Mouse (Mus musculus) hindbrain, embryonic 12.5 days (tissue): ENCODE measurements around the gene Ubp1. TPM values are rescaled to one million over a fixed set of nuclear protein-coding genes. Genes with fewer than 3 reads are reported as not detected.

Source experiments
- ATAC-seq: fragments of 200-750 bp; cut with Nextera tagmentation; 2 replicates; pipeline ENCODE4 v1.8.0; 2017; ENCODE audit warnings: moderate TSS enrichment; ENCODE audit not compliant: low FRiP score
- H3K27ac ChIP-seq: fragments of 300-500 bp; sonication (generic); 2 replicates; pipeline ENCODE4 v1.5.1; 2016; ENCODE audit warnings: mild to moderate bottlenecking
- H3K27me3 ChIP-seq: fragments of 300-500 bp; sonication (generic); 2 replicates; pipeline ENCODE4 v1.6.1; 2016; ENCODE audit warnings: mild to moderate bottlenecking
- H3K36me3 ChIP-seq: fragments of 300-500 bp; sonication (generic); 2 replicates; pipeline ENCODE4 v1.6.1; 2016; ENCODE audit warnings: mild to moderate bottlenecking
- H3K4me1 ChIP-seq: fragments of 300-500 bp; sonication (generic); 2 replicates; pipeline ENCODE4 v1.6.1; 2016
- H3K4me2 ChIP-seq: fragments of 300-500 bp; sonication (generic); replicated peaks from 2 replicates; pipeline ENCODE4 v1.6.1; 2016; ENCODE audit warnings: mild to moderate bottlenecking
- H3K4me3 ChIP-seq: fragments of 300-500 bp; sonication (generic); 2 replicates; pipeline ENCODE4 v1.5.1; 2016; ENCODE audit warnings: mild to moderate bottlenecking
- H3K9ac ChIP-seq: fragments of 300-500 bp; sonication (generic); 2 replicates; pipeline ENCODE4 v1.6.1; 2016; ENCODE audit warnings: mild to moderate bottlenecking, moderate library complexity
- H3K9me3 ChIP-seq: fragments of 300-500 bp; sonication (generic); replicated peaks from 2 replicates; pipeline ENCODE4 v1.6.1; 2016; ENCODE audit warnings: mild to moderate bottlenecking
- WGBS: fragments of 180-500 bp; shearing (Covaris S2); methylation state at CpG from one replicate; pipeline ENCODE4 v1.1.7; 2016; 5-methylcytosine and 5-hydroxymethylcytosine counted together
- polyA plus RNA-seq: library from polyadenylated mRNA; unstranded; fragments of >200 nt; fragmentation: Nextera tagmentation; extraction: Ambion mirVana; gene quantifications from 2 replicates; pipeline ENCODE4 v1.2.1, GENCODE M21; 2016

The Ubp1 gene
- polyA plus RNA-seq, 1 experiment from 2014 or later, result 47.9 TPM

- 64% methylated on average over 4 of the region's 4 CpGs for WGBS
- Histone ChIP-seq H3K4me3 (no peak overlapping the region), H3K27ac (no peak overlapping the region), H3K4me2 (no peak overlapping the region), H3K9me3 (no peaks in the 10 kb centered on the region), H3K27me3 (no peaks in the 10 kb centered on the region), H3K4me1 (no peaks in the 10 kb centered on the region), H3K36me3 (peaks cover 82% of the 10 kb centered on the region), H3K9ac (no peak overlapping the region)
- ATAC-seq, result no peak
Observed at GRCm38 (mm10) chr9:113973857-113974256, 43.1 kb downstream of the Ubp1 start.

DNA sequence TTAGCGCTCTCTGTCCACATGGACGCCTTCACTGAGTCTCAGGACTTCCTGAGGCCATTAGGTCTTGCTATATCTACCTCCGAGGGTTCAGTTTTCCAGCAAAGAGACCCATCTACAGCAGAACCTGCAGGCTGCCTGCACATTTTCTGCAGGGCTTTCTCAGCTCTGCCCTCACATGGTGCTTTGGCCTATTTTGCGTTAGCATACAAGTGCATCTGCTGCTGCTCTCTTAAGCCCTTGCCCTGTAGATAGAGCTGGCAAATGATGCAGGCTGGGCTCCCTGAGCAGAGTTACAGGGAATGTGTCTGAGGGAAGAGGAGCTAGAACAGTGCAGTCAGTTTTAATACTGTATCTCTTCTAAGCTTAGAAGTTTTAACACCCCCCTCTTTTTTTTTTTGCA lies 44.2 kb downstream of the Ubp1 start:
- ATAC-seq, result no peak
- H3K4me3 ChIP-seq, result no peak overlapping the region
- no peaks in the 10 kb centered on the region for H3K4me1 ChIP-seq
- H3K27me3 ChIP-seq, result no peaks in the 10 kb centered on the region
- 90% methylated on average over 4 of the region's 4 CpGs for WGBS
- H3K9me3 ChIP-seq, result no peaks in the 10 kb centered on the region
- no peak overlapping the region for H3K4me2 ChIP-seq
- H3K9ac ChIP-seq, result no peak overlapping the region
- no peak overlapping the region for H3K27ac ChIP-seq
- peaks cover 82% of the 10 kb centered on the region for H3K36me3 ChIP-seq

DNA sequence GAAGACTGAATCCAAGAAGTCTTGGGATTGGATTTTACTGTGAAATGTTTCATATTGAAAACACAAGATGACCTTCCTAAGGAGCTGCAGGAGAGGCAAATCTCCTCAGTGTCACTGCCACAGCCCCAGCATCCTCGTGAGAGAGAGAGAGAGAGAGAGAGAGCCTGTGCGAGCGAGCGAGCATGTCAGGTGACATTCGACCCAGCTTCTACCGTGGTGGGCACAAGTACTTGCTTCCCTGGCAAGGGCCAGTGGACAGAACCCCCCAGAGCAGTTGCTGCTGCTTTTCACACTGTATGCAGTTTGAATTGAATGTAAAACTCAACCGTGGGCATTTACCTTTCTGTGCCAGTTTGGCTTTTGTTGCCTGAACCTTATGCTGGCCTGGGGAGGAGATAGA lies 44.7 kb downstream of the Ubp1 start:
- peaks cover 78% of the 10 kb centered on the region for H3K36me3 ChIP-seq
- H3K4me2 ChIP-seq, result no peak overlapping the region
- H3K27me3 ChIP-seq, result no peaks in the 10 kb centered on the region
- H3K4me3 ChIP-seq, result no peak overlapping the region
- no peaks in the 10 kb centered on the region for H3K9me3 ChIP-seq
- ATAC-seq, result no peak
- no peaks in the 10 kb centered on the region for H3K4me1 ChIP-seq
- no peak overlapping the region for H3K9ac ChIP-seq
- WGBS, result 88% methylated on average over 7 of the region's 7 CpGs
- no peak overlapping the region for H3K27ac ChIP-seq

DNA sequence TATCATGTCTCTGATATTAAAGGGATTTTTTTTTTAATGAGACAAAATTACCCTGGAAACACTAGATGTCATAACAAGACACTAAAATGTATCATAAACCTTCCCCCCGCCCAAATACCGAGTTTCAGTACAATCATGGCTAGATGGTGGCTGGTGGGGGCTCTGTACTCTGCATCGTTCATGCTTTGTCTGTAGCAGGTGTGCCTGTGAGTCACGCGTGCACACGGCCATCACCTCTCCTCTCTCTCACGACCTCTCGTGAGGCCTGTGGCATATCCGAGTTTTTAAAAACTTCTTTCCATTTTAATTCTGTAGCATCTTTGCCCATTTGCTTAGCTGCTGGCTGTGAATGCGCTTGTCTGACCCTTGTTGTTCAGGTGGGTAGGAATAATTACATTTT lies 45.5 kb downstream of the Ubp1 start:
- Histone ChIP-seq H3K27me3 (no peaks in the 10 kb centered on the region), H3K27ac (no peak overlapping the region), H3K4me3 (no peak overlapping the region), H3K9ac (no peak overlapping the region), H3K9me3 (no peaks in the 10 kb centered on the region), H3K36me3 (peaks cover 72% of the 10 kb centered on the region), H3K4me2 (no peak overlapping the region), H3K4me1 (peaks cover 5% of the 10 kb centered on the region; the same call in 1 of the 2 replicates)
- 96% methylated on average over 10 of the region's 10 CpGs for whole genome bisulfite sequencing
- ATAC-seq, result no peak

DNA sequence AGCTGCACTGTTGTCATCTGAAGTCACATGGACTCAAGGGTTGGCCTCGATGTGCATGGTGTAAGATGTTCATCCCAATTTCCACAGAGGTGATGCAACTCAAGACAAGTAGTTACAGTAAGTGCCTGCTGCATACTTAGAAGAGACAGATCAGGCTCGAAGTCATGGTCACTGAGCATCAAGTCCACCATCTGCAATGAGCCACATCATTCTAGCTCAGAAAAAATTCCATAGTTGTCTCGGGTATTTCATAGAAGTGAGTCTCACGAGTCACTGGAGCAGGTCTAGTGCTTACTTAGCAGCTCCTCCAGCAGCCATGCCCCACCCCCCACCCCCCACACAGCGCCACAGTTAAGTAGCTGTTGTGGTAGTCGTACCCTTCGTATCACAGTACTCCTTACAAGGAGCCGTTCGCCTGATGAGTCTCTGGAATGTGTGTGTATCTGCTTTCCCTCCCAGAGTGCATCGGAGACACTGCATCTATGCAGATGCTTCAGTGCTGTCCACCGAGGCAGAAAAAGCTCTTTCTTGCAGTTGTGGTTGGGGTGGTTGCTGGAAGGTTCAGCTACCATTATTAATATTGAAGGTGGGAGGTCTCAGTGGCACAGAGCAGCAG lies 46.6 kb downstream of the Ubp1 start:
- Histone ChIP-seq H3K9me3 (no peaks in the 10 kb centered on the region), H3K4me1 (peaks cover 10% of the 10 kb centered on the region), H3K9ac (no peak overlapping the region), H3K27ac (no peak overlapping the region), H3K27me3 (no peaks in the 10 kb centered on the region), H3K4me2 (no peak overlapping the region), H3K4me3 (no peak overlapping the region), H3K36me3 (peaks cover 70% of the 10 kb centered on the region)
- 88% methylated on average over 11 of the region's 11 CpGs for WGBS
- ATAC-seq, result no peak

GRCm38 (mm10) chr9:113978656-113979055 lies 47.9 kb downstream of the Ubp1 start:
- Histone ChIP-seq H3K9ac (no peak overlapping the region), H3K36me3 (peaks cover 63% of the 10 kb centered on the region), H3K4me2 (no peak overlapping the region), H3K4me1 (peaks cover 10% of the 10 kb centered on the region), H3K9me3 (no peaks in the 10 kb centered on the region), H3K27ac (no peak overlapping the region), H3K4me3 (no peak overlapping the region), H3K27me3 (no peaks in the 10 kb centered on the region)
- ATAC-seq, result no peak
- WGBS, result 84% methylated on average over 7 of the region's 7 CpGs

- Histone ChIP-seq H3K9ac (no peak overlapping the region), H3K36me3 (peaks cover 56% of the 10 kb centered on the region), H3K4me1 (peaks cover 10% of the 10 kb centered on the region), H3K9me3 (no peaks in the 10 kb centered on the region), H3K4me2 (no peak overlapping the region), H3K27ac (no peak overlapping the region; the same call in 1 of the 2 replicates), H3K27me3 (no peaks in the 10 kb centered on the region), H3K4me3 (no peak overlapping the region)
- 92% methylated on average over 13 of the region's 13 CpGs for whole genome bisulfite sequencing
- no peak for ATAC-seq
Observed at GRCm38 (mm10) chr9:113979356-113979755, 48.6 kb downstream of the Ubp1 start.

DNA sequence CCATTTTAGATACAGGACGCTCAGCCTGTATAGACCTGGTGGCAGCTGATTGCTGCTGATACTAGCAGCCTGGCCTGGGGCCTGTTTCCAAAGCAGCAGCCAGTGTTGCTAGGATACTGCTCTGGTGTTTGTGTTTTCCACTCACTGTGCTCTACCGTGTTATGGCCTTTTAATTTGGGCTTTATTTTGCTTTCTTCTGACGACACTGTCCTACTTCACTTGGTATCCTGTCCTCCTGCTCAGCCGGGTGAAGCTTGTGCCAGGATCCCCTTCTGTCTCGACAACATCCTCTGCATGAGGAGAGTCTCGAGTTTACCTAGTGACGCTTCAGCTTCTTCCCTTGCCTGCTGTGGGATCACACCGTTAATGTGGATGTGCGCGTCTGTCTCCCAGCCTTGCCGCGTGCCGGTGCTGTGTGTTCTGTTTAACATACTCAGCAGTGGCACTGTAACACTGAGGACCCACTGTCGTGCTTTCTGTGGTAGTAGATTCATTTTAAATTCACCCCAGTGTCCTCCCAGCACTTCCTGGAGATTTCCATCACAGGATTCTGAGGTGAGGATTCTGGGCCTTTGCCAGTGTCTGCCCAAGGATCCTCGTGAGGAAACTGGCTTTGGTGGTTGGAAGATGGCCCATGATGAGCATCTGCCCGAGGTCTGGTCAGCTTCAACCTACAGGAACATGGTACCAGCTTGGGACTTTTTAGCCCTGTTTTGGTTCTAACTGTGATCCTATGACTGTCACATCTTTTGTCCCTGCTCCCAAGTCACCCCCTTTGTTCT lies 50.6 kb downstream of the Ubp1 start:
- WGBS, result 62% methylated on average over 16 of the region's 16 CpGs
- Histone ChIP-seq H3K27me3 (no peaks in the 10 kb centered on the region), H3K9me3 (no peaks in the 10 kb centered on the region), H3K4me1 (peaks cover 10% of the 10 kb centered on the region), H3K4me3 (no peak overlapping the region), H3K27ac (no peak overlapping the region), H3K4me2 (no peak overlapping the region), H3K9ac (no peak overlapping the region), H3K36me3 (peaks cover 45% of the 10 kb centered on the region)
- peak; percentile 63 for ATAC-seq

GRCm38 (mm10) chr9:113982451-113982850 lies 51.7 kb downstream of the Ubp1 start:
- no peak overlapping the region for H3K4me3 ChIP-seq
- 93% methylated on average over 2 of the region's 2 CpGs for WGBS
- no peaks in the 10 kb centered on the region for H3K27me3 ChIP-seq
- ATAC-seq, result no peak
- H3K9me3 ChIP-seq, result no peaks in the 10 kb centered on the region
- peaks cover 34% of the 10 kb centered on the region for H3K36me3 ChIP-seq
- peaks cover 10% of the 10 kb centered on the region for H3K4me1 ChIP-seq
- H3K27ac ChIP-seq, result no peak overlapping the region
- no peak overlapping the region for H3K4me2 ChIP-seq
- no peak overlapping the region for H3K9ac ChIP-seq

DNA sequence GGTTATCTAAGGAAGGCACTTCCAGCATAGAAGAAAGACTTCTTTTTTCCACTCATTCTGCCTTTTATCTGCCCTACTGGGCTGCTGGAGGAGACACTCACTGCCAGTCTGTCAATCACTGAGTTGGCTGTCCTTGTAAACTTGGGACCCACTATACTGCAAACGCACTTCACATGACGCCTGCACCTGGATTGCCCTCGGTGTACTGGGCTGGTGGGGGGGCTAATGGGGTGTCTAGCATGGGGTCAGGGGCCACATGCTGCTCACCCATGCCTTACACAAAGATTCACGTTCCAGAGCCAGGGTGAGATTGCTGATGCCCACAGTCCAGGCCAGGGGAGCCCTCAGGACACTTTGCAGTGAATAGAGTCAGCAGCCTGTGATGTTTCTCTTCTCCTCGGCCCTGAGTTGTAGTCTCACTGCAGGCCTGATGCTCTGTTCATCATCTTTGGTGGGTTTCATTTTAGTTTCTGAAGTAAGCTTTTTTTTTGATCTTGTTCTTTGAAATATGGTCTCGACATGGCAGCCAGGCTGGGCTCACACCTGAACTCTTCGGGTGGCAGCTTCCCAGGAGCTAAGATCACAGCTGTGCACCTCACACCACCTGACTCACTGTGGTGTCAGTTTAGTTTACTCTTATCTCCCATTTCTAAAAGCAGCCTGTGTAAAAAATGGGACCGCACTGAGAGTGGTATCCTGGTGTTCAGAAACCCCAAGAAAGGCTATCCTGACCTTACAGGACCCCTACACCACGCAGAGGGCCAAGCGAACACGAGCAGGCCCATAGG lies 52.3 kb downstream of the Ubp1 start:
- Histone ChIP-seq H3K27me3 (no peaks in the 10 kb centered on the region), H3K27ac (no peak overlapping the region), H3K36me3 (peaks cover 30% of the 10 kb centered on the region), H3K4me1 (peaks cover 10% of the 10 kb centered on the region), H3K9me3 (no peaks in the 10 kb centered on the region), H3K4me2 (no peak overlapping the region), H3K9ac (no peak overlapping the region), H3K4me3 (no peak overlapping the region)
- WGBS, result 83% methylated on average over 11 of the region's 11 CpGs
- ATAC-seq, result no peak

- H3K27me3 ChIP-seq, result no peaks in the 10 kb centered on the region
- no peaks in the 10 kb centered on the region for H3K9me3 ChIP-seq
- no peak overlapping the region for H3K4me2 ChIP-seq
- H3K36me3 ChIP-seq, result 0 out of 2 replicates have a peak, but pooled peaks cover 10% of the 10 kb centered on the region
- peaks cover 10% of the 10 kb centered on the region for H3K4me1 ChIP-seq
- WGBS, result 87% methylated on average over 13 of the region's 13 CpGs
- H3K9ac ChIP-seq, result no peak overlapping the region
- no peak for ATAC-seq
- H3K4me3 ChIP-seq, result no peak overlapping the region
- no peak overlapping the region for H3K27ac ChIP-seq
Observed at GRCm38 (mm10) chr9:113984946-113985620, 54.3 kb downstream of the Ubp1 start.
